Mouse (Mus musculus) stomach, postnatal 0 days (tissue): ENCODE results near the gene Tmem33.

Experiments used
- CTCF ChIP-seq: IDR thresholded peaks from 2 replicates; pipeline ENCODE4 v1.5.1; 2016; ENCODE audit warnings: antibody characterized with exemption, low read depth, mild to moderate bottlenecking, moderate library complexity
- EP300 ChIP-seq: optimal IDR thresholded peaks from 2 replicates; pipeline ENCODE3; 2016; ENCODE audit warnings: antibody characterized with exemption

DNA sequence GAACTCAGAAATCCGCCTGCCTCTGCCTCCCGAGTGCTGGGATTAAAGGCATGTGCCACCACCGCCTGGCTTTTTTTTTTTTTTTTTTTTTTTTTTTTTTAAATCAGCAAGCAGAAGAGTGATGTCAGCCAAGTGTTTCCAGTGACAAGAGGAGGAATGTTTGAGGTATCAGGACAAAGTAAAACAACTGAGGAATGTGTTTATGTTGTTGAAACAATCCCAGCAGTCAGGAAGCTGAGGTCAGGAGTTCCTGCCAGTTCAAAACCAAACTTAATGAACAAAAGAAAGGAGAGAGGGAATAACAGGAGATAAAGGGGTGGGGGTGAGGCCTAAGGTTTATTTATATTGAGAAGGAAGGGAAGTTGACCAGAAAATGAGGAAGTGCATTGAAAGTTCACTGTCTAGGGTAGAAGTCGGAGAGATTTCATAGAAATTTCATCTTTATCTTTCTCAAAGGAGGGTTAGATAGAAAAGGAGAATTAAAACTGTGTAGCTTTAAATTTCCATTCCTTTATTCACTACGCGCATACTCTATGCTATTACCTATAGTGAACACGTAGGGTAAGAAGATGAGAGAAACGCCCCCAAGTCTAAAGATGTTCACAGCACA, 41.5 kb downstream of the Tmem33 start:
- no peak for TF ChIP-seq CTCF
- TF ChIP-seq EP300 = no peak
